Mouse (Mus musculus) liver, embryonic 13.5 days (tissue): ENCODE results near the gene Arhgap31. TPM values are rescaled to one million over a fixed set of nuclear protein-coding genes. Genes with fewer than 3 reads are reported as not detected.
A peak's percentile ranks its signal among the peaks of the same experiment; 100 is the strongest.

Experiments
- ATAC-seq: fragments of 200-750 bp; cut with Nextera tagmentation; 2 replicates; pipeline ENCODE4 v1.8.0; 2017; ENCODE audit warnings: low read depth, mild to moderate bottlenecking, moderate number of reproducible peaks, moderate library complexity
- DNase-seq: peaks from one replicate; pipeline ENCODE4 v3.0.0; 2022
- H3K27ac ChIP-seq: fragments of 300-500 bp; sonication (generic); 2 replicates; pipeline ENCODE4 v1.5.1; 2015; ENCODE audit warnings: moderate library complexity, mild to moderate bottlenecking, inconsistent platforms
- H3K27me3 ChIP-seq: fragments of 300-500 bp; sonication (generic); 2 replicates; pipeline ENCODE4 v1.6.1; 2015; ENCODE audit warnings: mild to moderate bottlenecking, inconsistent platforms
- H3K36me3 ChIP-seq: fragments of 300-500 bp; sonication (generic); 2 replicates; pipeline ENCODE4 v1.6.1; 2015; ENCODE audit warnings: mild to moderate bottlenecking, inconsistent platforms
- H3K4me1 ChIP-seq: fragments of 300-500 bp; sonication (generic); replicated peaks from 2 replicates; pipeline ENCODE4 v1.6.1; 2015; ENCODE audit warnings: inconsistent platforms
- H3K4me2 ChIP-seq: fragments of 300-500 bp; sonication (generic); 2 replicates; pipeline ENCODE4 v1.6.1; 2015; ENCODE audit warnings: inconsistent platforms, mild to moderate bottlenecking, moderate library complexity
- H3K4me3 ChIP-seq: fragments of 300-500 bp; sonication (generic); replicated peaks from 2 replicates; pipeline ENCODE4 v1.5.1; 2015; ENCODE audit warnings: mild to moderate bottlenecking, inconsistent platforms
- H3K9ac ChIP-seq: fragments of 300-500 bp; sonication (generic); 2 replicates; pipeline ENCODE4 v1.6.1; 2015; ENCODE audit warnings: mild to moderate bottlenecking, inconsistent platforms
- H3K9me3 ChIP-seq: fragments of 300-500 bp; sonication (generic); replicated peaks from 2 replicates; pipeline ENCODE4 v1.6.1; 2016; ENCODE audit warnings: inconsistent platforms
- WGBS: fragments of 180-500 bp; shearing (Covaris S2); methylation state at CpG from one replicate; pipeline ENCODE4 v1.1.7; 2015; ENCODE audit not compliant: insufficient replicate concordance; 5-methylcytosine and 5-hydroxymethylcytosine counted together
- polyA plus RNA-seq: library from polyadenylated mRNA; unstranded; fragments of >200 nt; fragmentation: Nextera tagmentation; extraction: Ambion mirVana; gene quantifications from 2 replicates; pipeline ENCODE4 v1.2.1, GENCODE M21; 2015

Gene Arhgap31
- polyA plus RNA-seq, 1 experiment from 2014 or later, result 1.2 TPM

DNA sequence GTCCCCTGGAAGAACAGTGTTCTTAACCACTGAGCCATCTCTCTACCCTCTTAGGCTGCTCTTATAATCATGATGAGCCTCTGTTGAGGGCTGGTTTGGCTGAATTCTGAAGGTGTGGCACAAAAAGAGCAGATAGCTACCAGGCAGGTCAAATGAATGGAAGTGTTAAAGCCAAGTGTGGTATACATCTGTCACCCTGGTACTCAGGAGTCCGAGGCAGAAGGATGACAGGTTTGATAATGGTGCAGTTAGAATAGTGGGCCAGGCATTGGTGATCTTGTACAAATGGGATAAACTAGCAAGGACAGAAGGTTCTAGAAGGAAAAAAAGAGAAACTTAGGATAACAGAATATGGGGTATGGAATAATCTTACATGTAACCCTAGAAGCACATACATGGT is 118.6 kb downstream of the Arhgap31 start:
- H3K4me1 ChIP-seq, result no peaks in the 10 kb centered on the region
- no peak overlapping the region for H3K9ac ChIP-seq
- H3K4me3 ChIP-seq, result no peak overlapping the region
- H3K36me3 ChIP-seq, result peaks cover 29% of the 10 kb centered on the region
- H3K27me3 ChIP-seq, result no peaks in the 10 kb centered on the region
- ATAC-seq (no peak), DNase-seq (no peak)
- WGBS, result 68% methylated on average over 1 of the region's 1 CpGs
- H3K9me3 ChIP-seq, result no peaks in the 10 kb centered on the region
- H3K4me2 ChIP-seq, result no peak overlapping the region
- H3K27ac ChIP-seq, result no peak overlapping the region

DNA sequence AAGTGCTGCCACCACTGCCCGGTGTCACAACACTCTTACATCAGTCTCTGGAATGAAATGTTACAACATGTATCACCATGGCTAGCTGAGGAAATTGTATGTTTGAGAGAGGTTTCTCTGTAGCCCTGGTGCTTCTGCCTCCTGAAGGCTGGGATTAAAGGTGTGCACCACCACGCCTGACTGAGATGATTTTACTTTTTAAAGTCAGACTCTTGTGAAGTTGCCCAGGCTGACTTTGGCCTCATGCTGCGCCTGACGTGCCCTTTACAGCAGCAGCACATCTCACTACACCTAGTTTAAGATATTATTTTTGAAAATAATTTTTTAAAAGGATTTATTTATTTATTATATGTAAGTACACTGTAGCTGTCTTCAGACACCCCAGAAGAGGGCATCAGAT is 120.1 kb downstream of the Arhgap31 start:
- H3K9ac ChIP-seq, result no peak overlapping the region
- H3K4me3 ChIP-seq, result no peak overlapping the region
- no peaks in the 10 kb centered on the region for H3K4me1 ChIP-seq
- no peaks in the 10 kb centered on the region for H3K27me3 ChIP-seq
- ATAC-seq (no peak), DNase-seq (no peak)
- H3K36me3 ChIP-seq, result peaks cover 43% of the 10 kb centered on the region
- H3K27ac ChIP-seq, result no peak overlapping the region
- no peaks in the 10 kb centered on the region for H3K9me3 ChIP-seq
- no peak overlapping the region for H3K4me2 ChIP-seq
- 83% methylated on average over 4 of the region's 4 CpGs for WGBS

DNA sequence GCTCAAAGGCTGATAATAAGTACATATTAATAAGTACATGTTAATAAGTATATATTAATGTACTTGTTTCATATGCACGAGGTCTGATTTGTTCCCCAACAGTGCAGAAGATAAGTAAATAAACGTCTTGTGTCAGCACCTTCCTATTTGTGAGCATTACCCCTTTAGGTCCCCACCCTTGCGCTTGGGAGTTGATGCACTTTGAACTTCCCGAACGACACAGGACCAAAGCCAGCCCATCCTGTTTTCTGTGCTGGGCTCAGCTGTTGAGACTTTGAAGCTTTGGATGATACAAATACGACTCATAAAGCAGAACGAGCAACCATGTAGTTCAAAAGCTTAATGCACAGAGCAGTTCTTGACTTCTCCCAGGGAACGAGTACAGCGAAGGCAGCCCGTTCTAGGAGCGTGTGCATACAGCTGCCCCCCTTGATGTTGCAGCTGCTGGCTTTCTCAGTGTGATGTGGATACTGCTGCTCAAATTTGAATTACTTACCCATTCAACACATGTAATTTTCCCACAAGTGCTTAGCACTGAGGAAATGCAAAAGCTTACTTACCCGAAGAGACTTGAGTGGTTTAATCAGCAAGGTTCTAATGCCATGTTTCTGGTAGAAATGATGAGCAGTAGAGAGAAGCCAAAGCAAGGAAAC is 120.9 kb downstream of the Arhgap31 start:
- H3K9ac ChIP-seq, result no peak overlapping the region
- no peak overlapping the region for H3K4me3 ChIP-seq
- ATAC-seq (no peak), DNase-seq (no peak)
- WGBS, result 80% methylated on average over 12 of the region's 12 CpGs
- H3K27ac ChIP-seq, result no peak overlapping the region
- H3K4me2 ChIP-seq, result no peak overlapping the region
- peaks cover 51% of the 10 kb centered on the region for H3K36me3 ChIP-seq
- H3K27me3 ChIP-seq, result no peaks in the 10 kb centered on the region
- H3K4me1 ChIP-seq, result no peaks in the 10 kb centered on the region
- H3K9me3 ChIP-seq, result no peaks in the 10 kb centered on the region

DNA sequence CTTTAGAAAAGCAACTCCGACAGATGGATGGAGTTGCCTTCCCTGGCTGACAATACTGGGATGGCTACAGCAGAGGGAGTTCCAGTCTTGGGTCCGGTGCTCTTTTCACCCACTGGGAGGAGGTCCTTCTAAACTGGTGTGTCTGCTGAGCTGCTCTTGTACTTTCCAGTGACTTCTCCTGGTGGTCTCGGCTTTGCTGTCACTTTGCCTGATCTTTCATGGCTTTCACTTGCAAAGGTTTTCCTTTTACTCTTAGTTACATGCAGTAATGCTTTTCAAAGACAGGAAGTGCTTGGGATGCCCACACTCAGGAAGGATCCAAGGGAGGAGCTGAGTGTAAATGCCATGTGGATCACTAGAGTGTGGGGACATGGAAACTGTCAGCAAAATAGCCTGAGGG is 121.6 kb downstream of the Arhgap31 start:
- H3K27me3 ChIP-seq, result no peaks in the 10 kb centered on the region

DNA sequence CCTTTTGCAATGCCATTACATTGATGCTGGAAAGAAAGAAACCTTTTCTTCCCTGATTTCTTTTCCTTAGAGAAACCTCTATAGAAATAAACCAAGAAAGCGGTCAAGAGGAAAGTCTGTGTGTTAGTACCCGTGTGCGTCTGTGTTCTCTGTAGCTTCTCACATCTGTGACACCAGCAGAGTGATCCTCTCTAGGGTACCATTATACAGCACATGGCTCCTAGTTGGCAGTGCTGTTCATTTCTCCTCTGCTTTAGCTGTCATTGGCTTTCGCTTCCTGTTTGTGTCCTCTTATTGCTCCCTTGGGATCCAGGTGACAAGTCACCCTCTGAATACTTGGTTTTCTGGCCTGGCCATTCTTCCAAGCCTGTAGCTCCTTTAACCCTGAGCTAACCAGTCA is 125.5 kb downstream of the Arhgap31 start:
- H3K36me3 ChIP-seq, result peaks cover 86% of the 10 kb centered on the region
- H3K4me1 ChIP-seq, result peaks cover 10% of the 10 kb centered on the region
- no peak overlapping the region for H3K4me2 ChIP-seq
- H3K27ac ChIP-seq, result no peak overlapping the region
- WGBS, result 83% methylated on average over 4 of the region's 4 CpGs
- DNase-seq, result no peak
- H3K27me3 ChIP-seq, result no peaks in the 10 kb centered on the region
- no peak overlapping the region for H3K9ac ChIP-seq
- no peaks in the 10 kb centered on the region for H3K9me3 ChIP-seq
- no peak for ATAC-seq
- H3K4me3 ChIP-seq, result no peak overlapping the region

More for the DNA sequence above, 121.6 kb downstream of the Arhgap31 start:
- Histone ChIP-seq H3K9ac (no peak overlapping the region), H3K4me3 (no peak overlapping the region), H3K27ac (no peak overlapping the region), H3K9me3 (no peaks in the 10 kb centered on the region), H3K4me2 (no peak overlapping the region), H3K36me3 (peaks cover 57% of the 10 kb centered on the region), H3K4me1 (no peaks in the 10 kb centered on the region)
- no peak for ATAC-seq
- DNase-seq, result no peak
- 74% methylated on average over 3 of the region's 3 CpGs for WGBS

DNA sequence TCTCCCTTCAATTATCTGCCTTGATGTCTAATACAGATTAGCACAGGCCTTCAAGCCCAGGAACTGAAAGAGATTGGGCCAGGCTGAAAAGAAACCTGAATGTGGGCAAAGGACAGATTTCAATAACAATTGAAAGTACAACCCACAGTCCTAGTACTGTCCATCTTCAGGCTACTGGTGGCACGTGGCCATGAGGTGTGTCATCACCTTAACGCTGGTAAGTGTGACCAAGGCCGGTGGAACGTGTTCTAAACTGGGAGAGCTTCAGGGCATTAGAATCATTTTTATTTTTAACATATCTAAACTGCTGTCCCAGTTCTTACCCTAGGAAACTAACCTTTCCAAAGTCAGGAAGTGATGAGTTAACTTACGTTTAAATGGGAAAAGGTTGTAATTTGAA is 125.9 kb downstream of the Arhgap31 start:
- 80% methylated on average over 5 of the region's 5 CpGs for WGBS
- peaks cover 85% of the 10 kb centered on the region for H3K36me3 ChIP-seq

DNA sequence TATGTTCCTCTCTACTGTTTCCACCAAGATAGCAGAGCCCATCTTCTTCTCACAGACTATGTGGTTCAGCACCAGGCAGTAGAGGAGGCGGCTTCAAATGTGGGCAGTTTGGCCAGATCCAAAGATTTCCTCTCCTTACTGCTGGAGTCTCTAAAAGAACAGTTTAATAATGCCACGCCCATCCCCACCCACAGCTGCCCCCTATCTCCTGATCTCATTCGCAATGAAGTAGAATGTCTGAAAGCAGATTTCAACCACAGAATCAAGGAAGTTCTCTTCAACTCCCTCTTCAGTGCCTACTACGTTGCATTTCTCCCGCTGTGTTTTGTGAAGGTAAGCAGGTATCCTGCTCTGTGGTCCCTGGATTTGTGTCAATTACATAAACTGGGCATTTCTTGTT is 127.9 kb downstream of the Arhgap31 start:
- ATAC-seq, result no peak
- no peak overlapping the region for H3K9ac ChIP-seq
- H3K27me3 ChIP-seq, result no peaks in the 10 kb centered on the region
- no peak overlapping the region for H3K4me2 ChIP-seq
- no peak overlapping the region for H3K4me3 ChIP-seq
- no peak for DNase-seq
- 48% methylated on average over 5 of the region's 5 CpGs for WGBS
- peaks cover 10% of the 10 kb centered on the region for H3K4me1 ChIP-seq
- peaks cover 86% of the 10 kb centered on the region for H3K36me3 ChIP-seq
- no peaks in the 10 kb centered on the region for H3K9me3 ChIP-seq
- H3K27ac ChIP-seq, result no peak overlapping the region

More for the DNA sequence above, 125.9 kb downstream of the Arhgap31 start:
- Histone ChIP-seq H3K27ac (no peak overlapping the region), H3K4me2 (no peak overlapping the region), H3K9me3 (no peaks in the 10 kb centered on the region), H3K9ac (no peak overlapping the region), H3K4me3 (no peak overlapping the region), H3K4me1 (peaks cover 10% of the 10 kb centered on the region), H3K27me3 (no peaks in the 10 kb centered on the region)
- no peak for DNase-seq
- ATAC-seq, result no peak

DNA sequence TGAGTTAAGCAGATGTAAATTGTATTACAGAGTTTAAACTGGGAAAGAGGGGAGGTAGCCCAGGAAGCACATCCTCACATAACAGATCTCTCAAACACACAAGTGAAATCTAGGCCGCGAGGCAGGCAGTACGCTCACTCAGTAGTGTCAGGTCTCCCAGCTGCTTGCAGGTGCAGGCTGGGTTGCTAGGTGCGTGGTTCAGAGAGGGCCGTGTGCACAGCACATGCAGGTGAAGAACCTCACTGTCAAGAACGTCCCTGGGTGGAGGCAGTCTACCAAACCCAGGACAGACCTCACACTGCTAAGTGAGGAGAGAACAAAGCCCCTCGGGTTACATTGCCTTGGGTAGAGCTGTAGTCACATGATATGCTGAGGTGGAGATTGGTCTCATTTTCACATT is 128.3 kb downstream of the Arhgap31 start:
- H3K4me3 ChIP-seq, result no peak overlapping the region
- H3K27me3 ChIP-seq, result no peaks in the 10 kb centered on the region
- H3K4me2 ChIP-seq, result no peak overlapping the region
- peaks cover 83% of the 10 kb centered on the region for H3K36me3 ChIP-seq
- H3K27ac ChIP-seq, result no peak overlapping the region
- WGBS, result 82% methylated on average over 7 of the region's 7 CpGs
- DNase-seq (no peak), ATAC-seq (no peak)
- H3K4me1 ChIP-seq, result peaks cover 10% of the 10 kb centered on the region
- no peak overlapping the region for H3K9ac ChIP-seq
- no peaks in the 10 kb centered on the region for H3K9me3 ChIP-seq

DNA sequence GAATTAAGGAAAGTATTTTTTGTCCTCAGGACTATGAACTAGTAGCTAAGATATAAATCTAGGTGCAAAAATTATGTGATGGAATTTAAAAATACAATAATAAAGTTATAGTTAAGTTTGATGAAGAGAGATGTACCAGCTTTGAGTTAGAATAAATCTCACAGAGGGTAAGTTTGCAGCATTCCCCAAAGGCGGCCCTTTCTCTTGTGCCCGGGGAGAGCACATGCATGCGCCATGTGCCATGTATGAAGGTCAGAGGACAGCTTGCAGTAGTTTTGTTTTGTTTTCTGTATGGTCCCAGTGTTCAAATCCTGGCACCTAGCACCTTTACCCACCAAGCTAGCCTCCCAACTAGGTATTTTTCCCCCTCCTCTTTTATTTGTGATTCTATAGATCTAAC is 141.6 kb downstream of the Arhgap31 start:
- no peaks in the 10 kb centered on the region for H3K27me3 ChIP-seq
- H3K4me3 ChIP-seq, result no peak overlapping the region
- no peak overlapping the region for H3K4me2 ChIP-seq
- no peaks in the 10 kb centered on the region for H3K9me3 ChIP-seq
- no peaks in the 10 kb centered on the region for H3K4me1 ChIP-seq
- no peak for ATAC-seq
- H3K36me3 ChIP-seq, result peaks cover 72% of the 10 kb centered on the region
- H3K9ac ChIP-seq, result no peak overlapping the region
- DNase-seq, result no peak
- WGBS, result 84% methylated on average over 3 of the region's 3 CpGs
- H3K27ac ChIP-seq, result no peak overlapping the region

DNA sequence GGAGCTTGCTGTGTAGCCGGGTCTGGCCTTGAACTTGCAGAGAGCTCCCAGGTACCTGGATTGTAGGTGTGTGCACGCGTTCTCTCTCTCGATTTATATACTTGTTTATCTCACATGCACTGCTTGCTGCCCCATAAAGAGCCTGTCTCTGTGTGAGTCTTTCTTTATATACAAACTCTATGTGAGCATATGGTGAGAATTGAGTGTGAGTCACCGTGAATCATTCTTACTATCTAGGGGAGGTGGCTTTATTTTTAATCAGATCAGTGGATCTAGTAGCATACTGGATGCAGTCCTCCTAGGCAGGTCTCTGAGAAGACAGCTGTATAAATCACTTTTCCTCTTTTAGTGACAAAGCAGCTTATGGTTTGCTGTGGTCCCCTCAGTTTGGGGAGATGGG is 144.9 kb downstream of the Arhgap31 start:
- Histone ChIP-seq H3K27ac (no peak overlapping the region), H3K4me1 (peaks cover 11% of the 10 kb centered on the region), H3K4me3 (no peak overlapping the region), H3K9ac (no peak overlapping the region), H3K27me3 (no peaks in the 10 kb centered on the region), H3K4me2 (no peak overlapping the region), H3K9me3 (no peaks in the 10 kb centered on the region), H3K36me3 (peaks cover 75% of the 10 kb centered on the region)
- DNase-seq, result no peak
- ATAC-seq, result no peak
- WGBS, result 86% methylated on average over 5 of the region's 5 CpGs

DNA sequence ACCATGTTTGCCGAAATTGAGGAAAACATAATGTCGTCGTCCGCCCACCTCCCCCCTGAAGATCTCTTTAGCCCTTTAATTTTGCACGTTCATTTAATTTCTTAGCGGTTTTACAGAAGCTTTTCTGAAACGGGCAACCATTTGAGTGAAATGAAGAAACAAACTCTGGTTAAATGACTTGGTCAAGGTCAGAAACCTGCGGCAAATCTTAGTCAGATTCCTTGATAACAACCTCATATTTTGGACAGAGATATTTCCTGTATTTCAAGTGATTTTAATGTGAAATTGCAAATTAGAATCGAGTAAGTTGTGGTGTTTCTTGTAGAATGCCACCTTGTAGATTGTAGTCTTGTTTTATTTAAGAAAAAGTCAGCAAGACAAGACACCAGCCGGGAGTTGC is 149.6 kb downstream of the Arhgap31 start:
- H3K27ac ChIP-seq, result peak overlapping the region; percentile 72; the same call in 1 of the 2 replicates
- H3K27me3 ChIP-seq, result peaks cover 13% of the 10 kb centered on the region
- peak overlapping the region; percentile 74 for H3K4me3 ChIP-seq
- ATAC-seq, result no peak
- peaks cover 35% of the 10 kb centered on the region for H3K36me3 ChIP-seq
- no peak for DNase-seq
- H3K4me2 ChIP-seq, result peak overlapping the region; percentile 74
- 23% methylated on average over 10 of the region's 10 CpGs for WGBS
- peaks cover 20% of the 10 kb centered on the region for H3K4me1 ChIP-seq
- H3K9ac ChIP-seq, result peak overlapping the region; percentile 81
- no peaks in the 10 kb centered on the region for H3K9me3 ChIP-seq

DNA sequence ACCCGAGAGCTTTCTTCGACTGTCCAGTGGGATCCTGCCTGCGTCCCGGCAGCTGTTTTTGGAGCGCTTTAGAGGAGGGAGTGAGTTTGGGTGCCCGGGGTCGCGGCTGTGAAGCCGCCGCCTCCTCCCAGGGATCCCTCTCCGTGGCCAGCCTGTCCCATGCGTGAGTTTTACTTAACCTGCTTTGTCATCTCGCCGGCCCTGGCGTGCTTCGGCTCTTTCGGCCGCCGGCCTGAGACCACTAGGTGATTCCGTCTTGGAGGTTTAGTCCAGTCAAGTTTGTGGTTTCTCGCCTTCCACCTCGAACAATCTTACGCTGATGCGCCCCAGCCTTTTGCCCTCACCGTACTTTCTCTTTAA is 150.1 kb downstream of the Arhgap31 start:
- Histone ChIP-seq H3K9me3 (no peaks in the 10 kb centered on the region), H3K4me3 (peak overlapping the region; percentile 74), H3K4me1 (peaks cover 20% of the 10 kb centered on the region), H3K27me3 (peaks cover 13% of the 10 kb centered on the region), H3K27ac (peak overlapping the region; percentile 72), H3K4me2 (peak overlapping the region; percentile 74), H3K36me3 (peaks cover 30% of the 10 kb centered on the region), H3K9ac (peak overlapping the region; percentile 81)
- DNase-seq (no peak), ATAC-seq (peak; percentile 69)
- WGBS, result under 1% methylated on average over 25 of the region's 25 CpGs
